ENCODE assay signal across 21 mouse cellular contexts in genomic region chr3:152069001-152069400, GRCm38 (mm10).
"Had no signal": no experiment of that assay in that cellular context is flagged by ENCODE, and none has a peak within 500 bp of the region (broad histone marks: within the 10 kb centered on the region; RNA-seq: fewer than 3 reads in every experiment).

No protein-coding gene starts in this region.

- H3K4me3 ChIP-seq: heart, embryonic 13.5 days; heart, embryonic 15.5 days; hindbrain, embryonic 12.5 days; intestine, embryonic 15.5 days; layer of hippocampus, adult 2 months; limb, embryonic 13.5 days; limb, embryonic 15.5 days had no signal

- H3K36me3 ChIP-seq: heart, embryonic 13.5 days; heart, embryonic 15.5 days; hindbrain, embryonic 12.5 days; intestine, embryonic 15.5 days; limb, embryonic 13.5 days; limb, embryonic 15.5 days had no signal

- H3K9me3 ChIP-seq: heart, embryonic 13.5 days; heart, embryonic 15.5 days; hindbrain, embryonic 12.5 days; intestine, embryonic 15.5 days; limb, embryonic 13.5 days; limb, embryonic 15.5 days had no signal

- H3K27ac ChIP-seq: heart, embryonic 13.5 days; heart, embryonic 15.5 days; hindbrain, embryonic 12.5 days; hindbrain, embryonic 14.5 days; intestine, embryonic 15.5 days; layer of hippocampus, adult 2 months; limb, embryonic 13.5 days; limb, embryonic 15.5 days had no signal

- DNase-seq: gastrocnemius, postnatal 14 days; gastrocnemius, postnatal 36 days; heart, adult 18-20 months; heart, postnatal 14 days; heart, postnatal 36 days; kidney, adult 18-20 months; kidney, adult 8-10 months; kidney, postnatal 10 days; kidney, postnatal 25 days; kidney, postnatal 4 days; layer of hippocampus, adult 9-11 months; layer of hippocampus, postnatal 36 days; left cerebral cortex, postnatal 4 days had no signal

- H3K27me3 ChIP-seq: intestine, embryonic 15.5 days; limb, embryonic 15.5 days had no signal

- H3K4me1 ChIP-seq: hindbrain, embryonic 12.5 days; intestine, embryonic 15.5 days had no signal

- H3K9ac ChIP-seq: heart, embryonic 13.5 days; heart, embryonic 15.5 days; hindbrain, embryonic 12.5 days; hindbrain, embryonic 14.5 days; intestine, embryonic 15.5 days; limb, embryonic 13.5 days; limb, embryonic 15.5 days had no signal
